8 mouse cellular contexts compared by ENCODE assay signal in the genomic region with DNA sequence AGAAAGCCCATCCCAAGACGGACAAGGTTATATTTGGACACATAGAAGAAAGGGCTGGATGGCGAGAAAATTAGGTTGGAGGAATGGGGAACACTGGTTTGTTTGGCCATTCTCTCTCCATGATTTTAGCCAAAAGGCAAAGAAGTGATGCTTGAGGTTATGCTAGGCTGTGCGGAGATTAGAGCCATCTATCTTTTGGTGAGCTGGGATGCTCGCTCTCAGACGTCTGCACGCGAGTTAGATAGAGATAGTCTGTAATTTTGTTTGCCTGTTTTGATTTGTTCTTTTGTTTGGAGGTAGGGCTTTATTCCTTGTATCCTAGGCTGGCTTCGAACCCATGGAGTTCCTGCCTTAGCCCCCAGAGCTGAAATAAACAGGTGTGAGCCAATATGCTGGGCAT. TPM values are rescaled to one million over a fixed set of nuclear protein-coding genes. Genes with fewer than 3 reads are reported as not detected.
DNase-seq lines count a peak whose midpoint lies in the region; ATAC-seq and TF ChIP-seq lines count a peak whose summit lies in the region.

No protein-coding gene starts in this region.

- peak overlapping the region; percentile 96 for H3K27ac ChIP-seq in heart, embryonic 12.5 days (ENCODE audit: poor library complexity, severe bottlenecking)
- peak overlapping the region; percentile 77; the same call in 1 of the 2 replicates for H3K27ac ChIP-seq in ES-E14 (ENCODE audit: insufficient read depth, low read depth, low read length, poor library complexity, severe bottlenecking)
- peak overlapping the region; percentile 93 for H3K27ac ChIP-seq in heart, embryonic 16.5 days (ENCODE audit: low read length)
- H3K27ac ChIP-seq in liver, postnatal 0 days (ENCODE audit: low read depth): no peak overlapping the region

- no peak for TF ChIP-seq EP300 in liver, postnatal 0 days (IDR thresholded peaks at IDR 0.05; ENCODE audit: low read depth)

- H3K9me3 ChIP-seq in heart, embryonic 12.5 days (replicated peaks): no peaks in the 10 kb centered on the region
- H3K9me3 ChIP-seq in ES-E14 (ENCODE audit: control insufficient read depth, insufficient read depth, low read depth, low read length): no peaks in the 10 kb centered on the region
- H3K9me3 ChIP-seq in heart, embryonic 16.5 days (replicated peaks; ENCODE audit: control insufficient read depth, low read length): no peaks in the 10 kb centered on the region
- no peaks in the 10 kb centered on the region for H3K9me3 ChIP-seq in liver, postnatal 0 days (ENCODE audit: low read length)

- peaks cover 49% of the 10 kb centered on the region for H3K4me1 ChIP-seq in heart, embryonic 12.5 days (replicated peaks)
- peaks cover 13 to 26% of the 10 kb centered on the region in 2 experiments for H3K4me1 ChIP-seq in ES-E14 (ENCODE audit: control insufficient read depth in 2 of 2, insufficient read depth in 2 of 2, low read length in 2 of 2, poor library complexity in 1 of 2)
- peaks cover 28% of the 10 kb centered on the region for H3K4me1 ChIP-seq in heart, embryonic 16.5 days (ENCODE audit: control insufficient read depth, insufficient read depth, low read length)
- peaks cover 25% of the 10 kb centered on the region for H3K4me1 ChIP-seq in liver, postnatal 0 days (ENCODE audit: insufficient read depth)

- DNase-seq in heart, postnatal 25 days (ENCODE audit: low spot score): no peak
- DNase-seq in ES-E14 (ENCODE audit: low read depth, low spot score): no peak
- DNase-seq in liver, postnatal 0 days: no peak
- no peak for DNase-seq in layer of hippocampus, adult 9-11 months
- no peak for DNase-seq in adrenal gland, adult 18-20 months (ENCODE audit: low spot score in 2 of 2)
- no peak for DNase-seq in left cerebral cortex, adult 9 months (ENCODE audit: low spot score in 2 of 2)

- TF ChIP-seq CTCF in liver, postnatal 0 days (IDR thresholded peaks at IDR 0.05; ENCODE audit: low read depth): no peak

- H3K27me3 ChIP-seq in heart, embryonic 12.5 days (replicated peaks): no peaks in the 10 kb centered on the region
- H3K27me3 ChIP-seq in heart, embryonic 16.5 days (ENCODE audit: control insufficient read depth, insufficient read depth, low read length): no peaks in the 10 kb centered on the region
- no peaks in the 10 kb centered on the region for H3K27me3 ChIP-seq in liver, postnatal 0 days (ENCODE audit: insufficient read depth, low read length)

- H3K4me2 ChIP-seq in heart, embryonic 12.5 days: peak overlapping the region; percentile 85
- peak overlapping the region; percentile 78 for H3K4me2 ChIP-seq in heart, embryonic 16.5 days (ENCODE audit: low read depth, low read length)
- peak overlapping the region; percentile 99 for H3K4me2 ChIP-seq in liver, postnatal 0 days (ENCODE audit: low read depth, low read length)

- H3K9ac ChIP-seq in heart, embryonic 12.5 days: peak overlapping the region; percentile 91
- peak overlapping the region; percentile 88 for H3K9ac ChIP-seq in ES-E14 (ENCODE audit: insufficient read depth, low read depth, low read length, poor library complexity, severe bottlenecking)
- peak overlapping the region; percentile 87 for H3K9ac ChIP-seq in heart, embryonic 16.5 days (ENCODE audit: low read length)
- peak overlapping the region; percentile 74 for H3K9ac ChIP-seq in liver, postnatal 0 days (replicated peaks)

- peaks cover 43% of the 10 kb centered on the region for H3K36me3 ChIP-seq in heart, embryonic 12.5 days
- peaks cover 40% of the 10 kb centered on the region for H3K36me3 ChIP-seq in ES-E14 (ENCODE audit: control insufficient read depth, insufficient read depth, low read length, poor library complexity, severe bottlenecking)
- H3K36me3 ChIP-seq in heart, embryonic 16.5 days (ENCODE audit: control insufficient read depth, insufficient read depth): peaks cover 33% of the 10 kb centered on the region
- H3K36me3 ChIP-seq in liver, postnatal 0 days (replicated peaks; ENCODE audit: insufficient read depth, low read length): peaks cover 31% of the 10 kb centered on the region

- intact Hi-C loops in heart, postnatal 25 days (cut with DNase I): no loop called here

- H3K4me3 ChIP-seq in heart, embryonic 12.5 days: peak overlapping the region; percentile 74
- peak overlapping the region; percentile 75 to 87 for H3K4me3 ChIP-seq in ES-E14 (ENCODE audit: insufficient read depth in 1 of 2, low read depth in 1 of 2, low read length in 2 of 2, poor library complexity in 1 of 2, severe bottlenecking in 1 of 2)
- H3K4me3 ChIP-seq in heart, embryonic 16.5 days (ENCODE audit: low read length): peak overlapping the region; percentile 75
- H3K4me3 ChIP-seq in liver, postnatal 0 days (ENCODE audit: low read depth, low read length): peak overlapping the region; percentile 73

- ATAC-seq in heart, embryonic 12.5 days (ENCODE audit: insufficient number of reproducible peaks, low FRiP score): no peak
- no peak for ATAC-seq in heart, embryonic 16.5 days (replicated peaks; ENCODE audit: extremely low read depth, insufficient read depth, low FRiP score)
- ATAC-seq in liver, postnatal 0 days: no peak

- in situ Hi-C loops in ES-E14 (cut with MboI; ENCODE audit: low sequenced_read_pairs in 2 of 2, unreplicated experiment in 2 of 2): no loop called here

- 6% methylated on average over 8 of the region's 8 CpGs for WGBS in heart, embryonic 12.5 days
- 8% methylated on average over 8 of the region's 8 CpGs for WGBS in heart, embryonic 16.5 days
- 9% methylated on average over 8 of the region's 8 CpGs for WGBS in liver, postnatal 0 days (ENCODE audit: insufficient replicate concordance)

TF ChIP-seq in ES-E14, 5 proteins besides CTCF, POLR2A, EP300 and RAD21:
- TF ChIP-seq CHD2 (IDR thresholded peaks at IDR 0.05; ENCODE audit: low read depth, low read length) (no peak), MAFK (IDR thresholded peaks at IDR 0.05; ENCODE audit: insufficient read depth, low read depth, low read length) (no peak), ZC3H11A (IDR thresholded peaks at IDR 0.05; ENCODE audit: borderline replicate concordance, low read depth, low read length) (no peak), HCFC1 (IDR thresholded peaks at IDR 0.05; ENCODE audit: borderline replicate concordance, insufficient read depth, low read length) (no peak), ZNF384 (IDR thresholded peaks at IDR 0.05; ENCODE audit: low read depth, low read length) (no peak)

RNA-seq across cellular contexts. Expression of gene Dvl2, which starts 0.8 kb away (rescaled TPM):
- polyA plus RNA-seq in heart, embryonic 12.5 days (2016; fragmentation: Nextera tagmentation; extraction: Ambion mirVana): 25.8 and 26.1 TPM in 2 replicates
- 1 to 10 TPM; 3.9 to 5.2 TPM for total RNA-seq in heart, postnatal 25 days (2021)
- 47.4 and 70.9 TPM in 2 replicates for total RNA-seq in ES-E14 (2012; rRNA removed)
- 17.1 and 19.2 TPM in 2 replicates for polyA plus RNA-seq in heart, embryonic 16.5 days (2015; fragmentation: Nextera tagmentation; extraction: Ambion mirVana)
- polyA plus RNA-seq in liver, postnatal 0 days (2015; fragmentation: Nextera tagmentation; extraction: Ambion mirVana): 2.7 and 3.4 TPM in 2 replicates
- total RNA-seq in adrenal gland, adult 18-20 months (2021): 10 to 100 TPM; 13.8 to 14.9 TPM

RNA-seq across cellular contexts. Expression of gene Phf23, which starts 5.6 kb away (rescaled TPM):
- 51.0 and 54.1 TPM in 2 replicates for polyA plus RNA-seq in heart, embryonic 12.5 days (2016; fragmentation: Nextera tagmentation; extraction: Ambion mirVana)
- total RNA-seq in heart, postnatal 25 days (2021): 10 to 100 TPM; 22.6 to 25.3 TPM
- 64.7 and 80.9 TPM in 2 replicates for total RNA-seq in ES-E14 (2012; rRNA removed)
- polyA plus RNA-seq in heart, embryonic 16.5 days (2015; fragmentation: Nextera tagmentation; extraction: Ambion mirVana): 42.0 and 43.9 TPM in 2 replicates
- polyA plus RNA-seq in liver, postnatal 0 days (2015; fragmentation: Nextera tagmentation; extraction: Ambion mirVana): 19.5 and 25.5 TPM in 2 replicates
- total RNA-seq in adrenal gland, adult 18-20 months (2021): 10 to 100 TPM; 51.5 to 57.5 TPM

RNA-seq across cellular contexts. Expression of gene Gabarap, which starts 10.2 kb away (rescaled TPM):
- 445 and 451 TPM in 2 replicates for polyA plus RNA-seq in heart, embryonic 12.5 days (2016; fragmentation: Nextera tagmentation; extraction: Ambion mirVana)
- total RNA-seq in heart, postnatal 25 days (2021): 100 to 1,000 TPM; 274 to 291 TPM
- 57.7 and 70.6 TPM in 2 replicates for total RNA-seq in ES-E14 (2012; rRNA removed)
- 421 and 428 TPM in 2 replicates for polyA plus RNA-seq in heart, embryonic 16.5 days (2015; fragmentation: Nextera tagmentation; extraction: Ambion mirVana)
- polyA plus RNA-seq in liver, postnatal 0 days (2015; fragmentation: Nextera tagmentation; extraction: Ambion mirVana): 305 and 324 TPM in 2 replicates
- total RNA-seq in adrenal gland, adult 18-20 months (2021): 100 to 1,000 TPM; 436 to 473 TPM

RNA-seq across cellular contexts. Expression of gene Acadvl, which starts 14.1 kb away (rescaled TPM):
- 126 and 129 TPM in 2 replicates for polyA plus RNA-seq in heart, embryonic 12.5 days (2016; fragmentation: Nextera tagmentation; extraction: Ambion mirVana)
- total RNA-seq in heart, postnatal 25 days (2021): 1,000 to 10,000 TPM; 1,206 to 1,290 TPM
- total RNA-seq in ES-E14 (2012; rRNA removed): 32.5 and 48.7 TPM in 2 replicates
- polyA plus RNA-seq in heart, embryonic 16.5 days (2015; fragmentation: Nextera tagmentation; extraction: Ambion mirVana): 276 and 298 TPM in 2 replicates
- 345 and 367 TPM in 2 replicates for polyA plus RNA-seq in liver, postnatal 0 days (2015; fragmentation: Nextera tagmentation; extraction: Ambion mirVana)
- 1,000 to 10,000 TPM in 1 of 2 experiments, 100 to 1,000 TPM in 1; 522 to 1,041 TPM for total RNA-seq in adrenal gland, adult 18-20 months (2021)

RNA-seq across cellular contexts. Expression of gene Dlg4, which starts 15.6 kb away (rescaled TPM):
- 4.2 and 6.0 TPM in 2 replicates for polyA plus RNA-seq in heart, embryonic 12.5 days (2016; fragmentation: Nextera tagmentation; extraction: Ambion mirVana)
- total RNA-seq in heart, postnatal 25 days (2021): 1 to 10 TPM; 6.6 to 8.1 TPM
- total RNA-seq in ES-E14 (2012; rRNA removed): 10.8 and 11.4 TPM in 2 replicates
- polyA plus RNA-seq in heart, embryonic 16.5 days (2015; fragmentation: Nextera tagmentation; extraction: Ambion mirVana): 4.6 and 4.7 TPM in 2 replicates
- polyA plus RNA-seq in liver, postnatal 0 days (2015; fragmentation: Nextera tagmentation; extraction: Ambion mirVana): 0.58 and 0.61 TPM in 2 replicates
- total RNA-seq in adrenal gland, adult 18-20 months (2021): 10 to 100 TPM; 24.6 to 33.0 TPM
